Mouse (Mus musculus): Measurements from ENCODE around the gene Elp4. TPM values are rescaled to one million over a fixed set of nuclear protein-coding genes. Genes with fewer than 3 reads are reported as not detected.

The Elp4 gene
- polyA plus RNA-seq, 1 experiment: 2.9 TPM

- no peak for DNase-seq (ENCODE audit: low read depth in 1 of 2, low spot score in 2 of 2)
- H3K27me3 ChIP-seq (ENCODE audit: control insufficient read depth, insufficient read depth, low read length): peaks cover 25% of the 10 kb centered on the region
- no peak overlapping the region for H3K4me3 ChIP-seq (ENCODE audit: extremely low read depth, insufficient read depth, insufficient read length)
- WGBS: 13% methylated on average over 28 of the region's 28 CpGs
- H3K27ac ChIP-seq (ENCODE audit: insufficient read depth, low read length): no peak overlapping the region
- no peaks in the 10 kb centered on the region for H3K4me1 ChIP-seq (ENCODE audit: control insufficient read depth, insufficient read depth, insufficient read length)
- TF ChIP-seq CTCF (IDR thresholded peaks at IDR 0.05; ENCODE audit: extremely low read depth, insufficient read depth, insufficient read length, insufficient replicate concordance): no peak
- TF ChIP-seq POLR2A (IDR thresholded peaks at IDR 0.05; ENCODE audit: low read depth, low read length): no peak
- H3K36me3 ChIP-seq (ENCODE audit: control insufficient read depth, insufficient read depth, low read length): no peaks in the 10 kb centered on the region
Observed at GRCm38 (mm10) chr2:105689771-105690639, 214.4 kb downstream of the Elp4 start.

GRCm38 (mm10) chr2:105689304-105689770 is 215.0 kb downstream of the Elp4 start:
- WGBS: 8% methylated on average over 15 of the region's 15 CpGs
- DNase-seq (ENCODE audit: low read depth in 1 of 2, low spot score in 2 of 2): no peak
- Histone ChIP-seq H3K4me1 (ENCODE audit: control insufficient read depth, insufficient read depth, insufficient read length) (no peaks in the 10 kb centered on the region), H3K27ac (ENCODE audit: insufficient read depth, low read length) (no peak overlapping the region), H3K36me3 (ENCODE audit: control insufficient read depth, insufficient read depth, low read length) (no peaks in the 10 kb centered on the region), H3K27me3 (ENCODE audit: control insufficient read depth, insufficient read depth, low read length) (peaks cover 26% of the 10 kb centered on the region), H3K4me3 (ENCODE audit: extremely low read depth, insufficient read depth, insufficient read length) (no peak overlapping the region)
- TF ChIP-seq POLR2A (IDR thresholded peaks at IDR 0.05; ENCODE audit: low read depth, low read length) (no peak), CTCF (IDR thresholded peaks at IDR 0.05; ENCODE audit: extremely low read depth, insufficient read depth, insufficient read length, insufficient replicate concordance) (no peak)

GRCm38 (mm10) chr2:105688436-105689303 is 215.7 kb downstream of the Elp4 start:
- DNase-seq (ENCODE audit: low read depth in 1 of 2, low spot score in 2 of 2): no peak
- Histone ChIP-seq H3K4me1 (ENCODE audit: control insufficient read depth, insufficient read depth, insufficient read length) (no peaks in the 10 kb centered on the region), H3K27me3 (ENCODE audit: control insufficient read depth, insufficient read depth, low read length) (peaks cover 29% of the 10 kb centered on the region), H3K36me3 (ENCODE audit: control insufficient read depth, insufficient read depth, low read length) (no peaks in the 10 kb centered on the region), H3K4me3 (ENCODE audit: extremely low read depth, insufficient read depth, insufficient read length) (no peak overlapping the region), H3K27ac (ENCODE audit: insufficient read depth, low read length) (no peak overlapping the region)
- WGBS: 9% methylated on average over 25 of the region's 25 CpGs
- TF ChIP-seq CTCF (IDR thresholded peaks at IDR 0.05; ENCODE audit: extremely low read depth, insufficient read depth, insufficient read length, insufficient replicate concordance) (no peak), POLR2A (IDR thresholded peaks at IDR 0.05; ENCODE audit: low read depth, low read length) (no peak)

GRCm38 (mm10) chr2:105688011-105688410 is 216.4 kb downstream of the Elp4 start:
- H3K27me3 ChIP-seq (ENCODE audit: control insufficient read depth, insufficient read depth, low read length): peaks cover 29% of the 10 kb centered on the region
- no peak overlapping the region for H3K27ac ChIP-seq (ENCODE audit: insufficient read depth, low read length)
- H3K4me3 ChIP-seq (ENCODE audit: extremely low read depth, insufficient read depth, insufficient read length): no peak overlapping the region
- H3K4me1 ChIP-seq (ENCODE audit: control insufficient read depth, insufficient read depth, insufficient read length): no peaks in the 10 kb centered on the region
- TF ChIP-seq CTCF (IDR thresholded peaks at IDR 0.05; ENCODE audit: extremely low read depth, insufficient read depth, insufficient read length, insufficient replicate concordance) (no peak), POLR2A (IDR thresholded peaks at IDR 0.05; ENCODE audit: low read depth, low read length) (no peak)
- no peak for DNase-seq (ENCODE audit: low read depth in 1 of 2, low spot score in 2 of 2)
- H3K36me3 ChIP-seq (ENCODE audit: control insufficient read depth, insufficient read depth, low read length): no peaks in the 10 kb centered on the region
- WGBS: 7% methylated on average over 17 of the region's 17 CpGs

- peaks cover 33% of the 10 kb centered on the region for H3K27me3 ChIP-seq (ENCODE audit: control insufficient read depth, insufficient read depth, low read length)
- H3K4me1 ChIP-seq (ENCODE audit: control insufficient read depth, insufficient read depth, insufficient read length): no peaks in the 10 kb centered on the region; the same call in 1 of the 2 replicates
- no peak for DNase-seq (ENCODE audit: low read depth in 1 of 2, low spot score in 2 of 2)
- TF ChIP-seq CTCF (IDR thresholded peaks at IDR 0.05; ENCODE audit: extremely low read depth, insufficient read depth, insufficient read length, insufficient replicate concordance) (no peak), POLR2A (IDR thresholded peaks at IDR 0.05; ENCODE audit: low read depth, low read length) (no peak)
- no peak overlapping the region for H3K4me3 ChIP-seq (ENCODE audit: extremely low read depth, insufficient read depth, insufficient read length)
- 6% methylated on average over 13 of the region's 13 CpGs for WGBS
- H3K36me3 ChIP-seq (ENCODE audit: control insufficient read depth, insufficient read depth, low read length): no peaks in the 10 kb centered on the region
- no peak overlapping the region for H3K27ac ChIP-seq (ENCODE audit: insufficient read depth, low read length)
Observed at GRCm38 (mm10) chr2:105687317-105687991, 216.9 kb downstream of the Elp4 start.

All from spleen, adult 2 months (tissue).